Mouse (Mus musculus): ENCODE results near the gene Plekhg5. TPM values are rescaled to one million over a fixed set of nuclear protein-coding genes. Genes with fewer than 3 reads are reported as not detected.

The Plekhg5 gene
- polyA plus RNA-seq, 1 experiment: 22.2 TPM

DNA sequence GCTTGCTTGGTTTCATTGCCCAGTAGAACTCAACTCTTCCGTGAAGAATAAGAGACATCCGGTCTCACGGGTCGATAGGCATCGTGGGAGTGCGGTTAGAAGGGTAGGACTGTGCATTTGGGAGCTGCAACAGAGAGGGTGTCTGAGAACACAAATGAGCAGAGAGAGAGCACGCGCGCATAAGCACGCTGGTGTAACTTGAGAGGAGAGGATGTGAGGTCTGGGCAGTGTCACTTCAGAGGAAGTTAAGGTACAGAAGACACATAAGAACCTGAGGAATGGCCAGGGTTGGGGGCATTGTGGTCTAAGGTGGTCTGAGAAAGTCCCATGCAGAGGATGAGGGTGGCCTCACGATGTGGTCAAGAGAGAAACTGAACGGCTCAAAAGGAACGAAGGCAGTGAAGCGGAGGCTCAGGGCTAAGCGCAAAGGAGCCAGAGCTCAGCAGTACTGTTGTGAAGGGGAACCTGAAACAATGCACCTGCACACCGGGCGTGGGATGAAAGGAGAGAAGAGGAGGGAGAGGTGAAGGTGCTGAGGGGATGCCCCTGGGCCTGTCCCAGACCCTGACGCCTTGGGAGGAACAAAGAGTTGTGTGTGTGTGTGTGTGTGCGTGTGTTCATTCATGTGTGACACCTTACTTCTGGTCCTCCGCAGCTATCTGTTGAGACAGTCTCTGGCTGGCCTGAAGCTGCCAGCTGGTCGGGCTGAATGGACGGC, 30.2 kb upstream of the Plekhg5 start:
- Histone ChIP-seq H3K36me3 (ENCODE audit: control insufficient read depth, insufficient read depth, low read length) (peaks cover 2% of the 10 kb centered on the region; the same call in 1 of the 2 replicates), H3K27ac (ENCODE audit: insufficient read depth, low read depth, low read length) (no peak overlapping the region)
- DNase-seq: no peak

DNA sequence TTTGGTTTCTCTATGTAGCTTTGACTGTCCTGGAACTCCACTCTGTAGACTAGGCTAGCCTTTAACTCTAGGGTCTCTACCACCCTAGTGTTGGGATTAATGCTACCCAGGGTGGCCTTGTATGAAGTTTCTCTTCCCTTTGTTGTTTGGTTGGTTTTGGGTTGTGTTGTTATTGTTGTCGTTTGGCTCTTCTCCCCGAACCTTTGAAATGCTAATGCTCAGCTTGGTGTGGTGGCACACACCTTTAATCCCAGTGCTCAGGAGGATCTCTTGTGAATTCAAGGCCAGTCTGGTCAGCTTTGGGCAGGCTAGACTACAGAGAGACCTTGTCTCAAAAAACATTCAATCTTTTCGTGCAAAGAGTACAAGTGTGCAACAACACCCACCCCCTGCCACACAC, 29.1 kb upstream of the Plekhg5 start:
- DNase-seq: no peak
- 85% methylated on average over 3 of the region's 3 CpGs for WGBS
- Histone ChIP-seq H3K4me1 (ENCODE audit: control insufficient read depth, insufficient read depth, low read length) (peaks cover 10% of the 10 kb centered on the region), H3K4me3 (ENCODE audit: insufficient read depth, low read depth, low read length) (no peak overlapping the region), H3K27me3 (replicated peaks; ENCODE audit: control insufficient read depth, insufficient read depth, low read length) (no peaks in the 10 kb centered on the region), H3K36me3 (ENCODE audit: control insufficient read depth, insufficient read depth, low read length) (peaks cover 2% of the 10 kb centered on the region; the same call in 1 of the 2 replicates), H3K27ac (ENCODE audit: insufficient read depth, low read depth, low read length) (no peak overlapping the region)
- TF ChIP-seq CTCF (conservative IDR thresholded peaks at IDR 0.05; ENCODE audit: insufficient read depth, insufficient read length, low read depth, low read length) (no peak), POLR2A (IDR thresholded peaks at IDR 0.05; ENCODE audit: low read depth, low read length) (no peak)

More for the DNA sequence above, 30.2 kb upstream of the Plekhg5 start:
- TF ChIP-seq POLR2A (IDR thresholded peaks at IDR 0.05; ENCODE audit: low read depth, low read length): no peak
- no peak for TF ChIP-seq CTCF (conservative IDR thresholded peaks at IDR 0.05; ENCODE audit: insufficient read depth, insufficient read length, low read depth, low read length)
- Histone ChIP-seq H3K4me1 (ENCODE audit: control insufficient read depth, insufficient read depth, low read length) (peaks cover 10% of the 10 kb centered on the region), H3K4me3 (ENCODE audit: insufficient read depth, low read depth, low read length) (no peak overlapping the region), H3K27me3 (replicated peaks; ENCODE audit: control insufficient read depth, insufficient read depth, low read length) (no peaks in the 10 kb centered on the region)
- WGBS: 67% methylated on average over 22 of the region's 22 CpGs

DNA sequence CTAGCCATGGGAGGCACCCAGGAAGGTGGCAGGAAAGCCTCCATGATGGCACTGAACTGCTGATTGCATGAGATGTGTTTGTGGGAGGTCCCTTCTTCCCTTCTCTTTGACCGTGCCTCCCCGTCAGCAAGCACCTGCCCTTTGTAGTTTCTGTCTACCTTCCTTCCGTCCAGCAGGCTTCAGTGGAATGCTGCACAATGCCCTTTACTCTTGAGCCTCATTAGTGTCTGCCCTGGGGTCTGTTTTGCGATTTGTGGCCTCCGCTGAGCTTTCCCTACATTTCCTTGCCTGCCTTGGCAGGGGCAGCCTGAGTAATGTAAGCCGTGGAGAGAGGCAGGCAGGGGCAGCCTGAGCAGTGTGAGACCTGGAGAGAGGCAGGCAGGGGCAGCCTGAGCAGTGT, 27.7 kb upstream of the Plekhg5 start:
- 50% methylated on average over 6 of the region's 6 CpGs for WGBS

DNA sequence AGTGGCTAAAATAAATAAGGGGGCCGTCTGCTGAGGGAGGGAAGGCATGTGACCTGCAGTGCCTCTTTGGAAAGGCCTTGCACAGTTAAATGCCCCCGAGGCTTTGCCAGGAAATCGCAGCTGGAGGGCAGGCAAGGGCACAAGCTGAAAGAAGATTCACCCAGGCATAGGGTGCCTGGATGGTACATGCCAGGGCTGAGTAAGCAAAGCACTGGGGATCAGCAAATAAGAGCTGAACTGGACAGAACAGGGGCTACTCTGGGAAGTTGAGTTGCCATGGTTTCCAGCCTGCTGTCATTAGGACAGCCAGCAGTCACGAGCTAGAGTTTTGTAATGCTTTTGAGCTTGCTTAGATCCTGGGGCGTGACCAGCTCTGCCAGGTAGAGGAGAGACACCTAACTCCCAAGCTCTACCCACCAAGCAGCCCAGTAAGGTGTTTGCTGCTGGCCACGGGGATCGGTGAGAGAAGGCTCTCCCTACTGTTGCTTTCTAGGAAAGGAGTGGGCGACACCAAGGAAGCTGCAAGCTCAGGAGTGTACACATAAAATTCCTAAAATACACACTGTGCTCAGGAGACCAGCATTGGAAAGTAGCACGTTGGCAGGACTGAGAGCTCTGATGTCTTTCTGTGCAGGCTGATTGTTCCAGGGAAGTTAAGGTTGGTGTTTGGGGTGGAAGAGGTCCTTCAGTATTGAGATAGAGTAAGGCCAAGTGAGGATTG, 9.7 kb upstream of the Plekhg5 start:
- Histone ChIP-seq H3K27me3 (replicated peaks; ENCODE audit: control insufficient read depth, insufficient read depth, low read length) (no peaks in the 10 kb centered on the region), H3K4me3 (ENCODE audit: insufficient read depth, low read depth, low read length) (no peak overlapping the region), H3K4me1 (ENCODE audit: control insufficient read depth, insufficient read depth, low read length) (peaks cover 9% of the 10 kb centered on the region), H3K27ac (ENCODE audit: insufficient read depth, low read depth, low read length) (peak overlapping the region; percentile 58; the same call in 1 of the 2 replicates), H3K36me3 (ENCODE audit: control insufficient read depth, insufficient read depth, low read length) (no peaks in the 10 kb centered on the region)
- 0 out of 2 replicates have a peak, but pooled peaks have one; percentile 15 for TF ChIP-seq CTCF (conservative IDR thresholded peaks at IDR 0.05; ENCODE audit: insufficient read depth, insufficient read length, low read depth, low read length)
- no peak for TF ChIP-seq POLR2A (IDR thresholded peaks at IDR 0.05; ENCODE audit: low read depth, low read length)
- peak; percentile 90 for DNase-seq
- 45% methylated on average over 9 of the region's 9 CpGs for WGBS

More for the DNA sequence above, 27.7 kb upstream of the Plekhg5 start:
- DNase-seq: peak; percentile 62
- Histone ChIP-seq H3K4me3 (ENCODE audit: insufficient read depth, low read depth, low read length) (no peak overlapping the region), H3K27me3 (replicated peaks; ENCODE audit: control insufficient read depth, insufficient read depth, low read length) (no peaks in the 10 kb centered on the region), H3K27ac (ENCODE audit: insufficient read depth, low read depth, low read length) (peak overlapping the region; percentile 84), H3K4me1 (ENCODE audit: control insufficient read depth, insufficient read depth, low read length) (peaks cover 10% of the 10 kb centered on the region), H3K36me3 (ENCODE audit: control insufficient read depth, insufficient read depth, low read length) (peaks cover 2% of the 10 kb centered on the region; the same call in 1 of the 2 replicates)
- no peak for TF ChIP-seq CTCF (conservative IDR thresholded peaks at IDR 0.05; ENCODE audit: insufficient read depth, insufficient read length, low read depth, low read length)
- TF ChIP-seq POLR2A (IDR thresholded peaks at IDR 0.05; ENCODE audit: low read depth, low read length): no peak

DNA sequence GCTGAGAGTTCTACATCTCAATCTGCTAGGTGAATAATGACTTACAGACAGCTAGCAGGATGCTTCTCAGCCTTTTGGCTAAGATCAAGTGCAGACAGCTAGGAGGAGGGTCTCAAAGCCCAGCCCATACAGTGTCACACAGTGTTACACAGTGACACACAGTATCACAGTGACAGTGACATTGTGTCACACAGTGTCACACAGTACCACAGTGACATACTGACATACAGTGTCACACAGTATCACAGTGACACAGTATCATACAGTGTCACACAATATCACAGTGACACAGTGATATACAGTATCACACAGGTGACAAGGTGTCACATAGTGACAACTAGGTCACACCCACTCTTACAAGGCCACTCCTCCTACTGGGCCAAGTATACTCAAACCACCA, 5.0 kb upstream of the Plekhg5 start:
- Histone ChIP-seq H3K27ac (ENCODE audit: insufficient read depth, low read depth, low read length) (no peak overlapping the region), H3K4me3 (ENCODE audit: insufficient read depth, low read depth, low read length) (no peak overlapping the region), H3K4me1 (ENCODE audit: control insufficient read depth, insufficient read depth, low read length) (peaks cover 3% of the 10 kb centered on the region; the same call in 1 of the 2 replicates), H3K36me3 (ENCODE audit: control insufficient read depth, insufficient read depth, low read length) (no peaks in the 10 kb centered on the region), H3K27me3 (replicated peaks; ENCODE audit: control insufficient read depth, insufficient read depth, low read length) (no peaks in the 10 kb centered on the region)
- no peak for DNase-seq
- no peak for TF ChIP-seq CTCF (conservative IDR thresholded peaks at IDR 0.05; ENCODE audit: insufficient read depth, insufficient read length, low read depth, low read length)
- no peak for TF ChIP-seq POLR2A (IDR thresholded peaks at IDR 0.05; ENCODE audit: low read depth, low read length)

DNA sequence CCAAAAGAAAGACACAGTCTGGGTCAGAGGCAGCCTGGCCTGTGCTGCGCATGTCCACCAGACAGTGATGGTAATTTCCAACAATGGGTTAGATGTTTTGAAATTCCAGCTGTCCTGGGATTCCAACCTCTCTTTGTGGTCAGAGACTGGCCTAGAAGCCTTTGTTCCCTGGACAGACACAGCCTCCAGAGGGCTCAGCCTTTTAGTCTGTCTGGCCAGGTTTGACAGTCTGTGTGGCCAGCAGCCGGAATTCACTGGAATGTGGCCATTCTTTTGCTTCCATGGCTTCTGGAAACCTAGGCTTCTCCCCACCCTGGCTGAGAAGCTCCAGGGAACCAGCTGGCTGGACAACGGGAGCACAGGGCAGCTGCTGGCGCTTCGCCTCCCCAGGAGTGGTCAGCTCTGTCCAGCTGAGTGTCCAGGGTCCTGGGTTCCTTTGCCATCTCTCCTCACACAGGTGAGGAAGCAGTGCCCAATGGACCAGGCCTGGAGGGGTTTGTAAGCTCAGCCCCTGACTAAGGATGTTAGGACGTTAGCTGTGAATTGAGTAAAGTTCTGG, 4.1 kb upstream of the Plekhg5 start:
- no peak overlapping the region for H3K4me3 ChIP-seq (ENCODE audit: insufficient read depth, low read depth, low read length)
- DNase-seq: no peak
- H3K27me3 ChIP-seq (replicated peaks; ENCODE audit: control insufficient read depth, insufficient read depth, low read length): no peaks in the 10 kb centered on the region
- no peak for TF ChIP-seq POLR2A (IDR thresholded peaks at IDR 0.05; ENCODE audit: low read depth, low read length)
- TF ChIP-seq CTCF (conservative IDR thresholded peaks at IDR 0.05; ENCODE audit: insufficient read depth, insufficient read length, low read depth, low read length): no peak
- WGBS: 82% methylated on average over 6 of the region's 6 CpGs
- no peak overlapping the region for H3K27ac ChIP-seq (ENCODE audit: insufficient read depth, low read depth, low read length)
- H3K36me3 ChIP-seq (ENCODE audit: control insufficient read depth, insufficient read depth, low read length): no peaks in the 10 kb centered on the region
- no peaks in the 10 kb centered on the region; the same call in 1 of the 2 replicates for H3K4me1 ChIP-seq (ENCODE audit: control insufficient read depth, insufficient read depth, low read length)

DNA sequence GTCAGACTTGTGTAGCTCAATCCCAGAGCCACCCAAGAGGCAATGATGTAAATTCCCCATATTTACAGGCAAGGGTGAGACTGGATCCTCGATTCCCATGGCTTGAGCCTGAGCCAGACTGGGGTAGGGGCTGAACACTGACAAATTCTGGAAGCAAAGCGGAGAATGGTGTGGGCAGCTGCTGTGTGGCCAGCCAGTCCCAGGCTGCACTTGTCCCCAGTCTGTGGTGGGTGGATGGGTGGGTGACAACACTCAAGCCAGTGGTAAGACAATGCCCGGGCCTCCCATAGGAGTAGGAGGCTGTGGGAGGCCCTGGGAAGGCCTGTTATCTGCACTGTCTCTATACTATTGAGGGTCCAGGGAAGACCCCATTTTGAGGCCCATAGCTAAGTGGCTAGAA, 3.1 kb upstream of the Plekhg5 start:
- Histone ChIP-seq H3K4me3 (ENCODE audit: insufficient read depth, low read depth, low read length) (no peak overlapping the region), H3K27ac (ENCODE audit: insufficient read depth, low read depth, low read length) (no peak overlapping the region), H3K4me1 (ENCODE audit: control insufficient read depth, insufficient read depth, low read length) (no peaks in the 10 kb centered on the region; the same call in 1 of the 2 replicates), H3K36me3 (ENCODE audit: control insufficient read depth, insufficient read depth, low read length) (no peaks in the 10 kb centered on the region), H3K27me3 (replicated peaks; ENCODE audit: control insufficient read depth, insufficient read depth, low read length) (no peaks in the 10 kb centered on the region)
- TF ChIP-seq CTCF (conservative IDR thresholded peaks at IDR 0.05; ENCODE audit: insufficient read depth, insufficient read length, low read depth, low read length) (no peak), POLR2A (IDR thresholded peaks at IDR 0.05; ENCODE audit: low read depth, low read length) (no peak)
- no peak for DNase-seq
- WGBS: 90% methylated on average over 3 of the region's 3 CpGs

Data from kidney, adult 2 months (tissue).